Mouse (Mus musculus): Measurements from ENCODE around the gene Cd209d. TPM values are rescaled to one million over a fixed set of nuclear protein-coding genes. Genes with fewer than 3 reads are reported as not detected.

Gene Cd209d
- polyA plus RNA-seq (2012): not detected in 2 replicates

GRCm38 (mm10) chr8:3878455-3878854 is at the start of gene Cd209d:
Cd209d (minus strand) TSS chr8:3878555.
- no peak for TF ChIP-seq GATA1 (IDR thresholded peaks at IDR 0.05; ENCODE audit: low read length)

GRCm38 (mm10) chr8:3926744-3927143 is 48.4 kb upstream of the Cd209d start, which contains the start of gene Cd209b:
Cd209b (minus strand) TSS chr8:3926844.
- TF ChIP-seq GATA1 (IDR thresholded peaks at IDR 0.05; ENCODE audit: low read length): no peak

DNA sequence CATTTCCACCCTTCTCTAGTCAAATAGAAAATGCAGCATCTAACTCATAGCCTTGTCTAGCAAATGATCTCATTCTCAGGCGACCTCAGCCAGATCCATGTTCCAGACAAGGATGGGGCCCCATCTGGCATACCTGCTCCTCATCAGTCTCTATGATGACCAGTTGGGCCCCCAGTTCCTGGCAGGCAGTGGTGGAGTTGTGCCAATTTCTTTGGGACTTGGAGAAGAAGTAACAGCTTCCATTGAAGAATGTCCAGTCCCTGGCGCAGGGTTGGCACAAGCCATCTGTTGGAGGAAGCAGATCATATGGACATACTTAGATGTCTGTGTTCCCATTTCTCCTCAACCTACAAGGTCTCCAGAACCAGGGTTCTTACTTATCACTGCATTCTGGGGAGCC is 2.2 kb downstream of the Cd209d start:
- no peak for TF ChIP-seq GATA1 (IDR thresholded peaks at IDR 0.05; ENCODE audit: low read length)

GRCm38 (mm10) chr8:3854209-3854608 is 24.1 kb downstream of the Cd209d start, which contains the start of gene Cd209e:
Cd209e (minus strand) TSS chr8:3854309.
- no peak for TF ChIP-seq GATA1 (IDR thresholded peaks at IDR 0.05; ENCODE audit: low read length)

Other genes with a start within 250 kb of the Cd209d start
- 250 and 417 TPM in 2 replicates for gene Stxbp2, start 247.6 kb downstream of the Cd209d start, polyA plus RNA-seq (2012)
- gene Retn, start 222.8 kb downstream of the Cd209d start, polyA plus RNA-seq (2012): not detected in 2 replicates
- gene Mcemp1, start 212.8 kb downstream of the Cd209d start, polyA plus RNA-seq (2012): not detected in 2 replicates
- gene Fcor, start 206.2 kb downstream of the Cd209d start, polyA plus RNA-seq (2012): not detected in 2 replicates
- gene Trappc5, start 202.3 kb downstream of the Cd209d start, polyA plus RNA-seq (2012): 22.4 and 25.8 TPM in 2 replicates
- not detected in 2 replicates for gene Fcer2a, start 184.4 kb downstream of the Cd209d start, polyA plus RNA-seq (2012)
- gene Clec4g, start 157.9 kb downstream of the Cd209d start, polyA plus RNA-seq (2012): not detected in 2 replicates
- not detected in 2 replicates for gene Cd209a, start 129.6 kb downstream of the Cd209d start, polyA plus RNA-seq (2012)
- gene Cd209e, start 24.2 kb downstream of the Cd209d start, polyA plus RNA-seq (2012): not detected in 2 replicates
- gene Cd209b, start 48.3 kb upstream of the Cd209d start, polyA plus RNA-seq (2012): not detected in 2 replicates
- gene Cd209c, start 76.2 kb upstream of the Cd209d start, polyA plus RNA-seq (2012): not detected in 2 replicates
- not detected in 2 replicates for gene Cd209f, start 227.3 kb upstream of the Cd209d start, polyA plus RNA-seq (2012)